Mouse (Mus musculus) embryonic facial prominence, embryonic 12.5 days (tissue): ENCODE measurements at regions not wholly inside any gene's neighbourhood (a gene's known extent, or its start where the extent isn't known, plus 50 kb on each side); places are given as distances from the start of the nearest gene placed in this dataset.

Source experiments
- ATAC-seq: fragments of 200-750 bp; cut with Nextera tagmentation; 2 replicates; pipeline ENCODE4 v1.8.0; 2017; ENCODE audit not compliant: insufficient number of reproducible peaks, insufficient read depth, low FRiP score, low TSS enrichment
- H3K27ac ChIP-seq: fragments of 300-500 bp; sonication (generic); 2 replicates; pipeline ENCODE4 v1.5.1; 2016; ENCODE audit warnings: mild to moderate bottlenecking
- H3K27me3 ChIP-seq: fragments of 300-500 bp; sonication (generic); 2 replicates; pipeline ENCODE4 v1.6.1; 2016; ENCODE audit warnings: mild to moderate bottlenecking, moderate library complexity
- H3K36me3 ChIP-seq: fragments of 300-500 bp; sonication (generic); 2 replicates; pipeline ENCODE4 v1.6.1; 2016; ENCODE audit warnings: mild to moderate bottlenecking
- H3K4me1 ChIP-seq: fragments of 300-500 bp; sonication (generic); 2 replicates; pipeline ENCODE4 v1.6.1; 2016
- H3K4me2 ChIP-seq: fragments of 300-500 bp; sonication (generic); replicated peaks from 2 replicates; pipeline ENCODE4 v1.6.1; 2016; ENCODE audit warnings: mild to moderate bottlenecking, moderate library complexity
- H3K4me3 ChIP-seq: fragments of 300-500 bp; sonication (generic); 2 replicates; pipeline ENCODE4 v1.5.1; 2016; ENCODE audit warnings: mild to moderate bottlenecking
- H3K9ac ChIP-seq: fragments of 300-500 bp; sonication (generic); 2 replicates; pipeline ENCODE4 v1.6.1; 2016; ENCODE audit warnings: mild to moderate bottlenecking, moderate library complexity
- H3K9me3 ChIP-seq: fragments of 300-500 bp; sonication (generic); 2 replicates; pipeline ENCODE4 v1.6.1; 2016; ENCODE audit warnings: mild to moderate bottlenecking, moderate library complexity
- WGBS: fragments of 180-500 bp; shearing (Covaris S2); methylation state at CpG from one replicate; pipeline ENCODE4 v1.1.7; 2016; 5-methylcytosine and 5-hydroxymethylcytosine counted together

GRCm38 (mm10) chr6:148564146-148564545 is 120.0 kb upstream of the Tmtc1 start:
- WGBS: 77% methylated on average over 2 of the region's 2 CpGs
- H3K4me1 ChIP-seq: no peaks in the 10 kb centered on the region
- H3K4me2 ChIP-seq: no peak overlapping the region
- no peak overlapping the region for H3K9ac ChIP-seq
- H3K36me3 ChIP-seq: no peaks in the 10 kb centered on the region
- ATAC-seq: no peak
- no peaks in the 10 kb centered on the region for H3K9me3 ChIP-seq
- no peak overlapping the region for H3K27ac ChIP-seq
- no peak overlapping the region for H3K4me3 ChIP-seq
- no peaks in the 10 kb centered on the region for H3K27me3 ChIP-seq

- WGBS: 52% methylated on average over 2 of the region's 2 CpGs
- no peak overlapping the region for H3K27ac ChIP-seq
- H3K27me3 ChIP-seq: no peaks in the 10 kb centered on the region
- H3K9ac ChIP-seq: no peak overlapping the region
- H3K9me3 ChIP-seq: no peaks in the 10 kb centered on the region
- H3K4me2 ChIP-seq: no peak overlapping the region
- no peaks in the 10 kb centered on the region for H3K4me1 ChIP-seq
- H3K36me3 ChIP-seq: no peaks in the 10 kb centered on the region
- no peak for ATAC-seq
- no peak overlapping the region for H3K4me3 ChIP-seq
These were observed 118.1 kb upstream of the Tmtc1 start for GRCm38 (mm10) chr6:148562206-148562708.

- Histone ChIP-seq H3K9me3 (no peaks in the 10 kb centered on the region), H3K4me1 (no peaks in the 10 kb centered on the region), H3K27ac (peak overlapping the region; percentile 64), H3K36me3 (no peaks in the 10 kb centered on the region), H3K9ac (no peak overlapping the region), H3K27me3 (no peaks in the 10 kb centered on the region), H3K4me3 (no peak overlapping the region), H3K4me2 (no peak overlapping the region)
- no peak for ATAC-seq
- 83% methylated on average over 2 of the region's 2 CpGs for WGBS
These were observed 112.3 kb upstream of the Tmtc1 start for GRCm38 (mm10) chr6:148556484-148556871.

GRCm38 (mm10) chr6:148555651-148556483 is 111.7 kb upstream of the Tmtc1 start:
- no peak for ATAC-seq
- no peaks in the 10 kb centered on the region for H3K4me1 ChIP-seq
- H3K36me3 ChIP-seq: no peaks in the 10 kb centered on the region
- no peaks in the 10 kb centered on the region for H3K27me3 ChIP-seq
- no peak overlapping the region for H3K9ac ChIP-seq
- H3K27ac ChIP-seq: peak overlapping the region; percentile 64; the same call in 1 of the 2 replicates
- H3K4me2 ChIP-seq: no peak overlapping the region
- H3K9me3 ChIP-seq: no peaks in the 10 kb centered on the region
- no peak overlapping the region for H3K4me3 ChIP-seq
- WGBS: 63% methylated on average over 5 of the region's 5 CpGs

- H3K4me2 ChIP-seq: no peak overlapping the region
- H3K36me3 ChIP-seq: no peaks in the 10 kb centered on the region
- WGBS: 94% methylated on average over 3 of the region's 3 CpGs
These were observed 110.3 kb upstream of the Tmtc1 start for GRCm38 (mm10) chr6:148554463-148554862.

GRCm38 (mm10) chr6:148553616-148554015 is 109.4 kb upstream of the Tmtc1 start:
- Histone ChIP-seq H3K4me3 (no peak overlapping the region), H3K27ac (no peak overlapping the region), H3K4me1 (no peaks in the 10 kb centered on the region), H3K9me3 (no peaks in the 10 kb centered on the region), H3K27me3 (no peaks in the 10 kb centered on the region), H3K9ac (no peak overlapping the region), H3K36me3 (no peaks in the 10 kb centered on the region), H3K4me2 (no peak overlapping the region)
- ATAC-seq: no peak
- 82% methylated on average over 5 of the region's 5 CpGs for WGBS

More at GRCm38 (mm10) chr6:148554463-148554862, 110.3 kb upstream of the Tmtc1 start:
- ATAC-seq: no peak
- no peaks in the 10 kb centered on the region for H3K9me3 ChIP-seq
- no peak overlapping the region for H3K27ac ChIP-seq
- no peaks in the 10 kb centered on the region for H3K27me3 ChIP-seq
- no peak overlapping the region for H3K4me3 ChIP-seq
- H3K9ac ChIP-seq: no peak overlapping the region
- no peaks in the 10 kb centered on the region for H3K4me1 ChIP-seq

- no peaks in the 10 kb centered on the region for H3K27me3 ChIP-seq
- no peaks in the 10 kb centered on the region for H3K9me3 ChIP-seq
- no peak for ATAC-seq
- no peaks in the 10 kb centered on the region for H3K36me3 ChIP-seq
- no peak overlapping the region for H3K27ac ChIP-seq
- no peaks in the 10 kb centered on the region for H3K4me1 ChIP-seq
- WGBS: 67% methylated on average over 3 of the region's 3 CpGs
- H3K4me2 ChIP-seq: no peak overlapping the region
- no peak overlapping the region for H3K4me3 ChIP-seq
- no peak overlapping the region for H3K9ac ChIP-seq
These were observed 106.9 kb upstream of the Tmtc1 start for GRCm38 (mm10) chr6:148551097-148551496.

- H3K9ac ChIP-seq: no peak overlapping the region
- no peak for ATAC-seq
- no peak overlapping the region for H3K4me3 ChIP-seq
- H3K9me3 ChIP-seq: no peaks in the 10 kb centered on the region
- H3K4me2 ChIP-seq: no peak overlapping the region
- H3K4me1 ChIP-seq: no peaks in the 10 kb centered on the region
- H3K27ac ChIP-seq: no peak overlapping the region
- H3K27me3 ChIP-seq: no peaks in the 10 kb centered on the region
- 66% methylated on average over 2 of the region's 2 CpGs for WGBS
- no peaks in the 10 kb centered on the region for H3K36me3 ChIP-seq
These were observed 104.1 kb upstream of the Tmtc1 start for GRCm38 (mm10) chr6:148548138-148548778.

GRCm38 (mm10) chr6:148543047-148543446 is 98.9 kb upstream of the Tmtc1 start:
- 60% methylated on average over 3 of the region's 3 CpGs for WGBS
- H3K4me1 ChIP-seq: peaks cover 6% of the 10 kb centered on the region; the same call in 1 of the 2 replicates

GRCm38 (mm10) chr6:148541981-148542380 is 97.8 kb upstream of the Tmtc1 start:
- H3K4me1 ChIP-seq: peaks cover 6% of the 10 kb centered on the region; the same call in 1 of the 2 replicates
- H3K27me3 ChIP-seq: no peaks in the 10 kb centered on the region
- WGBS: 93% methylated on average over 2 of the region's 2 CpGs
- no peak overlapping the region for H3K4me2 ChIP-seq
- ATAC-seq: no peak
- H3K9me3 ChIP-seq: no peaks in the 10 kb centered on the region
- H3K36me3 ChIP-seq: no peaks in the 10 kb centered on the region
- H3K9ac ChIP-seq: no peak overlapping the region
- no peak overlapping the region for H3K27ac ChIP-seq
- H3K4me3 ChIP-seq: no peak overlapping the region

More at GRCm38 (mm10) chr6:148543047-148543446, 98.9 kb upstream of the Tmtc1 start:
- no peak for ATAC-seq
- no peak overlapping the region for H3K27ac ChIP-seq
- H3K9me3 ChIP-seq: no peaks in the 10 kb centered on the region
- no peaks in the 10 kb centered on the region for H3K27me3 ChIP-seq
- no peak overlapping the region for H3K9ac ChIP-seq
- no peak overlapping the region for H3K4me3 ChIP-seq
- no peaks in the 10 kb centered on the region for H3K36me3 ChIP-seq
- no peak overlapping the region for H3K4me2 ChIP-seq

GRCm38 (mm10) chr6:148539207-148539960 is 95.2 kb upstream of the Tmtc1 start:
- WGBS: 35% methylated on average over 4 of the region's 4 CpGs

More at GRCm38 (mm10) chr6:148539207-148539960, 95.2 kb upstream of the Tmtc1 start:
- Histone ChIP-seq H3K4me3 (no peak overlapping the region), H3K27ac (no peak overlapping the region), H3K36me3 (no peaks in the 10 kb centered on the region), H3K4me2 (no peak overlapping the region), H3K9ac (no peak overlapping the region), H3K27me3 (no peaks in the 10 kb centered on the region), H3K9me3 (no peaks in the 10 kb centered on the region), H3K4me1 (peaks cover 6% of the 10 kb centered on the region; the same call in 1 of the 2 replicates)
- no peak for ATAC-seq
